Mouse (Mus musculus) intestine, embryonic 15.5 days (tissue): ENCODE data around the gene Aig1. TPM values are rescaled to one million over a fixed set of nuclear protein-coding genes. Genes with fewer than 3 reads are reported as not detected.
A peak's percentile ranks its signal among the peaks of the same experiment; 100 is the strongest.

Experiments
- ATAC-seq: fragments of 200-750 bp; cut with Nextera tagmentation; 2 replicates; pipeline ENCODE4 v1.8.0; 2017; ENCODE audit warnings: moderate TSS enrichment, moderate library complexity
- H3K27ac ChIP-seq: fragments of 300-500 bp; sonication (generic); 2 replicates; pipeline ENCODE4 v1.5.1; 2015; ENCODE audit warnings: mild to moderate bottlenecking, inconsistent platforms
- H3K27me3 ChIP-seq: fragments of 300-500 bp; sonication (generic); replicated peaks from 2 replicates; pipeline ENCODE4 v1.6.1; 2015; ENCODE audit warnings: inconsistent platforms
- H3K36me3 ChIP-seq: fragments of 300-500 bp; sonication (generic); 2 replicates; pipeline ENCODE4 v1.6.1; 2015; ENCODE audit warnings: inconsistent platforms
- H3K4me1 ChIP-seq: fragments of 300-500 bp; sonication (generic); replicated peaks from 2 replicates; pipeline ENCODE4 v1.6.1; 2015; ENCODE audit warnings: inconsistent platforms
- H3K4me2 ChIP-seq: fragments of 300-500 bp; sonication (generic); replicated peaks from 2 replicates; pipeline ENCODE4 v1.6.1; 2015; ENCODE audit warnings: mild to moderate bottlenecking, inconsistent platforms
- H3K4me3 ChIP-seq: fragments of 300-500 bp; sonication (generic); replicated peaks from 2 replicates; pipeline ENCODE4 v1.5.1; 2015; ENCODE audit warnings: inconsistent platforms
- H3K9ac ChIP-seq: fragments of 300-500 bp; sonication (generic); 2 replicates; pipeline ENCODE4 v1.6.1; 2015; ENCODE audit warnings: inconsistent platforms
- H3K9me3 ChIP-seq: fragments of 300-500 bp; sonication (generic); 2 replicates; pipeline ENCODE4 v1.6.1; 2016; ENCODE audit warnings: inconsistent platforms
- WGBS: fragments of 180-500 bp; shearing (Covaris S2); methylation state at CpG from one replicate; pipeline ENCODE4 v1.1.7; 2015; 5-methylcytosine and 5-hydroxymethylcytosine counted together
- polyA plus RNA-seq: library from polyadenylated mRNA; unstranded; fragments of >200 nt; fragmentation: Nextera tagmentation; extraction: Ambion mirVana; gene quantifications from 2 replicates; pipeline ENCODE4 v1.2.1, GENCODE M21; 2015

Aig1 gene
- polyA plus RNA-seq, 1 experiment from 2014 or later = 82.3 TPM

DNA sequence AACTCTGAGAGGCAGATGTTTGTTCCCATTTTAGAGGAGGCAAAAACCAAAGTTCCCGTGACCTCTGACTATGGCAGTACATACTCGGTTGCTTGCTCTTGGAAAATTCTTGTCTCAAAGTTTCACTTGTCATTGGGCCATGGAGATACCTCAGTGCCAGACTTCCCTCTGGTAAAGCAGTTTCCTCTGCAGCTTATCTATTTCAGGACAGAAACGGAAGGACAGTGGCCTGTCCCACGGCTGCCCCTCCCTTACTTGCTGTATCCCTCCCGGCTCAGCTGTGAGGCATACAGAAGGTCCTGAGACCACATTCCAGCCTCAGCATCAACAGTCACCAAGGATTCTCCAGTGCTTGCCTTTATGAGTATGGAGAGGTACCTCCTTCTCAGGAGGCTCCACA is 182.7 kb downstream of the Aig1 start:
- H3K9ac ChIP-seq = no peak overlapping the region
- no peak overlapping the region for H3K4me2 ChIP-seq
- H3K4me3 ChIP-seq = no peak overlapping the region
- no peaks in the 10 kb centered on the region for H3K9me3 ChIP-seq
- no peaks in the 10 kb centered on the region for H3K36me3 ChIP-seq
- H3K4me1 ChIP-seq = no peaks in the 10 kb centered on the region
- no peak for ATAC-seq
- H3K27me3 ChIP-seq = no peaks in the 10 kb centered on the region
- WGBS = 60% methylated on average over 5 of the region's 5 CpGs
- no peak overlapping the region for H3K27ac ChIP-seq

DNA sequence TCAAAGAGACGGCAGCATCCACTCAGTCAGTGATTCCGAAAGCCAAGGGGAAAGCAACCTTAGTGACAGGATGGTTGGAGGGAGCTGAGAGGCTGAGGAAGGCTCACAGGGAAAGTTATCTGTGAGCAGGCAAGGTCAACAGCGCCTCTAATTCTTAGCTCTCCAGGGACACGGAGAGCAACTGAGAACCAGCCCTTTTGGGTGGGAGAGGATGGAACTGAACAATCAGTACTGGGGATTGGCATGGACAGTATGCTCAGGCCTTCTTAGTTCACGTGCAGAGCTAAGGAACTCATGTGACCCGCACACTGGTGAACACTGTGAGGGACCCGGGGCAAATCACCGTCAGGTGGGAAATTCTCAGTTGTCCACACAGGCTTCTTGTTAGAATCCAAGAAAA is 183.4 kb downstream of the Aig1 start:
- H3K27me3 ChIP-seq = no peaks in the 10 kb centered on the region
- H3K27ac ChIP-seq = no peak overlapping the region
- no peak overlapping the region for H3K4me2 ChIP-seq
- ATAC-seq = no peak
- H3K4me3 ChIP-seq = no peak overlapping the region
- no peaks in the 10 kb centered on the region for H3K9me3 ChIP-seq
- no peaks in the 10 kb centered on the region for H3K4me1 ChIP-seq
- no peak overlapping the region for H3K9ac ChIP-seq
- no peaks in the 10 kb centered on the region for H3K36me3 ChIP-seq
- 90% methylated on average over 8 of the region's 8 CpGs for WGBS

DNA sequence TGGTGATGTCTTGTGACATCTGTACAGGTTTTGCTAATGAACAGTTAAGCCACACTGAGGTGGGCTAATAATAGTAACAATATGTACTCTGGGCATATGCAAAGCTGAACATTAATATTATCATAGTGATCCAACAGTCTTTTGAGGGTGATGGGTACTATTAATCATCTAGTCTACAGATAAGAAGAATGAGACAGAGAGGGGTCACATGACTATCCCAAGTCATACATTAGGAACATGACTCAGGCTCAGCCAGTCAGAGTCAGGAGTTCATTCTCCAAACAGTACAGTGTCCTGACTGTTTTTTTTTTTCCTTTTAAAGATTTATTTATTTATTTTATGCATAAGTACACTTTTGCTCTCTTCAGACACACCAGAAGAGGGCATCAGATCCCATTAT is 184.3 kb downstream of the Aig1 start:
- no peaks in the 10 kb centered on the region for H3K4me1 ChIP-seq
- H3K4me2 ChIP-seq = no peak overlapping the region
- H3K9ac ChIP-seq = no peak overlapping the region
- H3K9me3 ChIP-seq = no peaks in the 10 kb centered on the region
- no peaks in the 10 kb centered on the region for H3K27me3 ChIP-seq
- H3K4me3 ChIP-seq = no peak overlapping the region
- no peaks in the 10 kb centered on the region for H3K36me3 ChIP-seq
- no peak overlapping the region for H3K27ac ChIP-seq
- no peak for ATAC-seq

DNA sequence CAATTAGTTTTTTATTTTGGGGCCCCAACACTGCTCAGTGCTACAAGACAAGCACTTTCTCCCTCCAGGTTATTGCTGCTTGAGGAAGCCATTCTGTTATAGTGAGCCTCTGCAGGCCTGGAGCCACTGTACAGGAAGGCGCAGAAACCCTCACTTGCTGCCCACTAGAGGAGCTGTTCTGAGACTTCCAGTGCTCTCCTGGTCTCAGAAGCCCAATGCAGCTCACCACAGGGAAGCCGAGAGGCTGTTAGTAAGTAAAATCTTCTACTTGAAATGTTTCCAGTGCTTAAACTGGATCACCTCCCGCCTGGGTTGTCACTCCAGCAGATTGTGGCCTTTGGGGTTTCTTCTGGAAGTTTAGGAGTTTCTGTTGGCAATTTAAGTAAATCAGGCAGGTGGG is 186.2 kb downstream of the Aig1 start:
- WGBS = 53% methylated on average over 3 of the region's 3 CpGs
- Histone ChIP-seq H3K36me3 (no peaks in the 10 kb centered on the region), H3K27me3 (no peaks in the 10 kb centered on the region), H3K27ac (no peak overlapping the region), H3K9ac (no peak overlapping the region), H3K4me3 (no peak overlapping the region), H3K4me2 (no peak overlapping the region), H3K9me3 (no peaks in the 10 kb centered on the region), H3K4me1 (no peaks in the 10 kb centered on the region)
- ATAC-seq = no peak

DNA sequence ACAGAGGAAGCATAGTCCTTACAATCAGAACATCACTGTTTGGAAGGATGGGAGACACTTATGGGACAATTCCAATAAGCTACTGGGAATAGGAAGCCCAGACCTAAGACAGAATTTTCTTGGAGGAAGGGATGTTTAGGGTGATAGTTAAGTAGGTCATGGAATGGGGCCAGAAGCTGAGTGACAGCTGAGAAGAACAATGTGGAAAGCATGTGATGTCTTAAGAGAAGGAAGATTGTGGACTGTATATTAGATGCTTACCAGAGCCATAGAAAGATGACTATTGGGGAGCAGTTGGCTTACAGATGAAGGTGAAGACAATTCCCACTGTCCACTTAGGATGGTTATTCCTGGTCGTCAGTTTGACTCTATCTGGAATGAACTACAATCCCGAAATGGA is 191.3 kb downstream of the Aig1 start:
- Histone ChIP-seq H3K9ac (no peak overlapping the region), H3K4me3 (no peak overlapping the region), H3K4me2 (no peak overlapping the region), H3K9me3 (no peaks in the 10 kb centered on the region), H3K27me3 (no peaks in the 10 kb centered on the region), H3K36me3 (no peaks in the 10 kb centered on the region), H3K27ac (no peak overlapping the region), H3K4me1 (no peaks in the 10 kb centered on the region)
- WGBS = 90% methylated on average over 2 of the region's 2 CpGs
- ATAC-seq = no peak

DNA sequence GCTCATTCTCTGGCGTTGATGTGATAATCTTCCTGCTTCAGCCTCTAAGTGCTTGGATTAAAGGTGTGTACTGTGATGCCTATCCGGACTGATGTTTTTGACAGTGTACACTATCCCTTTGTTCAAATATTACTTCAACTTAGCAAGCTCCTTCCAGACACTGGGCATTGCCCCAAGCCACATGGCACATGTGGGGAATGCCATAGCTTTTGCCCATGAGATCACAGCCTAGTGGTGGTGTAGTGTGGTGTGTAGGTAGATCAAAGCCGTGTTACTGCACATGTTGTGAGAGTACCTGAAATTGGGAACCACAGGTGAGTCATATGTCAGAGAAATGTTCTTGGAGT is 193.8 kb downstream of the Aig1 start:
- no peak overlapping the region for H3K4me3 ChIP-seq
- no peak overlapping the region for H3K4me2 ChIP-seq
- no peaks in the 10 kb centered on the region for H3K4me1 ChIP-seq
- no peaks in the 10 kb centered on the region for H3K27me3 ChIP-seq
- no peak overlapping the region for H3K9ac ChIP-seq
- WGBS = 92% methylated on average over 3 of the region's 3 CpGs
- no peak for ATAC-seq
- no peak overlapping the region for H3K27ac ChIP-seq
- no peaks in the 10 kb centered on the region for H3K9me3 ChIP-seq
- H3K36me3 ChIP-seq = no peaks in the 10 kb centered on the region

GRCm38 (mm10) chr10:13674304-13675032 is 194.3 kb downstream of the Aig1 start:
- WGBS = 87% methylated on average over 7 of the region's 7 CpGs
- Histone ChIP-seq H3K27me3 (no peaks in the 10 kb centered on the region), H3K4me2 (no peak overlapping the region), H3K4me1 (no peaks in the 10 kb centered on the region), H3K36me3 (no peaks in the 10 kb centered on the region), H3K4me3 (no peak overlapping the region), H3K9ac (no peak overlapping the region), H3K27ac (no peak overlapping the region), H3K9me3 (no peaks in the 10 kb centered on the region)
- no peak for ATAC-seq

DNA sequence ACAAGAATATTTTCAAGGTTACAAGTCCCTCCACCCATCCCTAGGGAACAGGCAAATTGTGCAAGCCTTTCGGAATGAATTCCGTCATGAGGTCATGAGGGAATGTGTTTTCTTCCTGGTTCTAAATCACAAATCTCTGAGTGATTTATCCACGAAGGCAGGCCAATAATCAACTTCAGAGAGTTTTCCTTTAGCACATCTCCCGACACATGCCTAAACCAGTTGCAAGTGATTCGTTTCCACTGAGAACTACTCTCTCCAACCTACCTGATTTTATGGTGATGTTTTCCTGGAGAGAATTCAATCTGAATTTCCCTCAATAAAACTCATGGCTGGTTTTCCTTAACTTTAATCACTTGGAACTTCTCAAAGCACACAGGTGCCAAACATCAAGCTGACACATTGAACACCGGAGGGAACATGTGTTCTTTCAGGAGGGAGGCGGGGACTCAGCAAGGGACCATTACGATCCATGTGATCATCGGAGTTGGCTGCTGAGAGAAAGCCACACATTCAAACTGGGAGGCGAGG is 201.5 kb downstream of the Aig1 start:
- Histone ChIP-seq H3K4me2 (no peak overlapping the region), H3K27ac (no peak overlapping the region), H3K4me3 (no peak overlapping the region), H3K36me3 (no peaks in the 10 kb centered on the region), H3K9me3 (no peaks in the 10 kb centered on the region), H3K27me3 (no peaks in the 10 kb centered on the region), H3K4me1 (no peaks in the 10 kb centered on the region), H3K9ac (no peak overlapping the region)
- 64% methylated on average over 10 of the region's 10 CpGs for WGBS
- no peak for ATAC-seq

- ATAC-seq = no peak
- no peaks in the 10 kb centered on the region for H3K27me3 ChIP-seq
- no peak overlapping the region for H3K4me2 ChIP-seq
- no peaks in the 10 kb centered on the region for H3K4me1 ChIP-seq
- no peaks in the 10 kb centered on the region for H3K36me3 ChIP-seq
- no peak overlapping the region for H3K4me3 ChIP-seq
- H3K27ac ChIP-seq = no peak overlapping the region
- no peak overlapping the region for H3K9ac ChIP-seq
- no peaks in the 10 kb centered on the region for H3K9me3 ChIP-seq
Measured at GRCm38 (mm10) chr10:13663476-13663875, 205.3 kb downstream of the Aig1 start.

DNA sequence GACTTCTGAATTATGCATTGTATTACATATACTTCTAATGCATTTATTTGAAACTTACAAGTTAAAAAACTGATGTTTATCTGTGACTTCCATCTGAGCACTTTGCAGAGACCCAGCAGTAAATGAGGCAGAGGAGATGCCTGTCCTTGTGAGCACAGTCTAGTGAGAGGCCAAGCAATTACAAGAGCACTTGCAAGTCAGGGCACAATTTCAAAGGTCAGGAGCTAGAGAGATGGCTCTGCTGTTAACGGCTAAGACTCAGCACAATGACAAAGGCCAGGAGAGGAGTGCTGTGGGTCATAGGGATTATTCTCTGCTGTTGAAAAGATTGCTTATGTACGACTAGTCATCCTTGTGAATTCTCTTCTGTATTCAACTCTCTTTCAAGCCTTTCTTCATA is 209.0 kb downstream of the Aig1 start:
- WGBS = 38% methylated on average over 2 of the region's 2 CpGs
- 0 out of 2 replicates have a peak, but pooled peaks have one; percentile 49 for ATAC-seq
- Histone ChIP-seq H3K9ac (no peak overlapping the region), H3K27ac (no peak overlapping the region), H3K36me3 (no peaks in the 10 kb centered on the region), H3K9me3 (no peaks in the 10 kb centered on the region), H3K4me1 (no peaks in the 10 kb centered on the region), H3K4me2 (no peak overlapping the region), H3K4me3 (no peak overlapping the region), H3K27me3 (no peaks in the 10 kb centered on the region)

DNA sequence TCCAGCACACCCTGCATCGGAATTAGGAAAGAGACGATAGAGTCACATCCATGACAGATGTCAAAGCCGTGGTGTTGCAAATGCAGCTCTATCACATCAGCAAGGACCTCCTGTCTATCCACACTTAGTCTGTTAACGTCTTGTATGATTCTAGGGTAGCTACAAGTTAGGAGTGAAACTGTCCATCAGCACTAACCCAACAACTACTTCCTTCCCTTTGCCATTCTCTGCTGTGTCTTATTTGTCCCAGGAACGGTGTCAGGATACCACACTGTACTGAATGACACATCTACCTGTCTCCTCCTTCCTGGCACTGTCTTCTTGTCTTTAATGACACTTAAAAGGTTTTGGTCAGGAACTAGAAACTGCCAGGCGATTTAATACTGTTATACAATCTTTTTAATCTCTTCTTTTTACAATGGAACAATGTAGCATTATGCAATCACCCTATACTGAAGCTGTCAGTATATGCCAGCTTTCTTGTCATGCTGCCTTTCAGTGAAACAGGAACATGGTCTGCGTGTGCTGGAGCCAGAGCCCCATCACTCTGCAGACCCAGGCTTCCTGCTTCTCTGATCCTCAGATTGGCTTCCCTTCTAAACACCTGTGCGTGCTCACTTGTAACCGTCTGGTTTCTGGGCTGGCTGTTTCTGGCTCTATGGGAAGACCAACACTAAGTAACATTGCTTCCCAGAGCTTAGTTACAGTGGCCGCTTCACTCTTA is 214.9 kb downstream of the Aig1 start:
- Histone ChIP-seq H3K27me3 (no peaks in the 10 kb centered on the region), H3K36me3 (no peaks in the 10 kb centered on the region), H3K4me1 (no peaks in the 10 kb centered on the region), H3K4me3 (no peak overlapping the region), H3K4me2 (no peak overlapping the region), H3K9ac (no peak overlapping the region), H3K27ac (no peak overlapping the region), H3K9me3 (no peaks in the 10 kb centered on the region)
- ATAC-seq = no peak
- 84% methylated on average over 10 of the region's 10 CpGs for WGBS

GRCm38 (mm10) chr10:13653326-13653725 is 215.5 kb downstream of the Aig1 start:
- Histone ChIP-seq H3K27me3 (no peaks in the 10 kb centered on the region), H3K4me2 (no peak overlapping the region), H3K36me3 (no peaks in the 10 kb centered on the region), H3K27ac (no peak overlapping the region), H3K4me3 (no peak overlapping the region), H3K9ac (no peak overlapping the region), H3K9me3 (no peaks in the 10 kb centered on the region), H3K4me1 (no peaks in the 10 kb centered on the region)
- no peak for ATAC-seq
- WGBS = 78% methylated on average over 7 of the region's 7 CpGs

DNA sequence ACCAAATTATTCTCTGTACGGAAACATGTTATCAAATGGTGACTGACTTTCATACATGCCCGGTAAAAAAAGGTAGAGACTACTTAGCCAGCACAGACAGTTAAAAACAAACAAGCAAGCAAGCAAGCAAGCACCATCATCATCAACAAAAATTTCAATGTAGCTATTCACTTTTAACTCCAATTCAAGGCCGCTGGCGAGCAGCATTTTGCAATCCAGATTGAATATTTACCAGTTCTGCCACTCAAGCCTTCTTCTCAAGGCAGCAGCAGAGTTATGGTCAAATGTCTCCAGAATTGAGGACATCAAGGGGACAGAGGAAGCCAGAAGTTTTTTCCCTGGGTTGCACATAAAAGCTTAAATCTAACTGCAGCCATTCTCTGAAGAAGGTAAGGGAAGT is 216.7 kb downstream of the Aig1 start:
- ATAC-seq = no peak
- no peak overlapping the region for H3K27ac ChIP-seq
- no peaks in the 10 kb centered on the region for H3K4me1 ChIP-seq
- H3K27me3 ChIP-seq = no peaks in the 10 kb centered on the region
- H3K36me3 ChIP-seq = no peaks in the 10 kb centered on the region
- H3K4me3 ChIP-seq = no peak overlapping the region
- 92% methylated on average over 4 of the region's 4 CpGs for WGBS
- no peaks in the 10 kb centered on the region for H3K9me3 ChIP-seq
- H3K9ac ChIP-seq = no peak overlapping the region
- H3K4me2 ChIP-seq = no peak overlapping the region
